Mouse (Mus musculus) cortical plate, adult 2 months (tissue): ENCODE measurements at regions not wholly inside any gene's neighbourhood (a gene's known extent, or its start where the extent isn't known, plus 50 kb on each side); places are given as distances from the start of the nearest gene placed in this dataset.

Source experiments
- CTCF ChIP-seq: fragments of 200-500 bp; IDR thresholded peaks from 2 replicates; pipeline ENCODE4 v1.5.1; 2011; ENCODE audit warnings: mild to moderate bottlenecking, control low read depth, low read length; ENCODE audit not compliant: insufficient read depth; ENCODE audit errors: extremely low read depth
- POLR2A ChIP-seq: fragments of 200-500 bp; IDR thresholded peaks from 2 replicates; pipeline ENCODE4 v1.6.1; 2011; ENCODE audit warnings: mild to moderate bottlenecking, low read length, control low read depth; ENCODE audit not compliant: insufficient read depth; ENCODE audit errors: extremely low read depth

- TF ChIP-seq CTCF (no peak), POLR2A (no peak)
Measured at GRCm38 (mm10) chr15:96035273-96035672, 244.6 kb downstream of the Ano6 start.
